Mouse (Mus musculus) stomach, postnatal 0 days (tissue): Measurements from ENCODE around the gene Olfr287.

Source experiments
- CTCF ChIP-seq: IDR thresholded peaks from 2 replicates; pipeline ENCODE4 v1.5.1; 2016; ENCODE audit warnings: antibody characterized with exemption, low read depth, mild to moderate bottlenecking, moderate library complexity
- EP300 ChIP-seq: optimal IDR thresholded peaks from 2 replicates; pipeline ENCODE3; 2016; ENCODE audit warnings: antibody characterized with exemption

GRCm38 (mm10) chr15:98234350-98234749 is 13.5 kb upstream of the Olfr287 start, which contains the start of gene Olfr286:
- TF ChIP-seq CTCF (no peak), EP300 (no peak)
